Mouse (Mus musculus) testis, adult 2 months (tissue): Measurements from ENCODE around the gene Igsf11. TPM values are rescaled to one million over a fixed set of nuclear protein-coding genes. Genes with fewer than 3 reads are reported as not detected.
A peak's percentile ranks its signal among the peaks of the same experiment; 100 is the strongest.

Experiments used
- H3K27ac ChIP-seq: fragments of 200-500 bp; 2 replicates; pipeline ENCODE4 v1.5.1; 2012; ENCODE audit warnings: low read depth, low read length; ENCODE audit not compliant: control insufficient read depth, insufficient read depth
- H3K27me3 ChIP-seq: fragments of 200-500 bp; 2 replicates; pipeline ENCODE4 v1.6.1; 2012; ENCODE audit warnings: mild to moderate bottlenecking, low read length, moderate library complexity; ENCODE audit not compliant: control insufficient read depth, insufficient read depth
- H3K36me3 ChIP-seq: fragments of 200-500 bp; 2 replicates; pipeline ENCODE4 v1.6.1; 2012; ENCODE audit warnings: mild to moderate bottlenecking, low read length; ENCODE audit not compliant: control insufficient read depth, insufficient read depth
- H3K4me1 ChIP-seq: fragments of 200-500 bp; 2 replicates; pipeline ENCODE4 v1.6.1; 2012; ENCODE audit warnings: low read length; ENCODE audit not compliant: control insufficient read depth, insufficient read depth
- H3K4me3 ChIP-seq: fragments of 200-500 bp; 2 replicates; pipeline ENCODE4 v1.5.1; 2012; ENCODE audit warnings: low read depth, mild to moderate bottlenecking, low read length, moderate library complexity, mixed read lengths; ENCODE audit not compliant: control insufficient read depth
- CTCF ChIP-seq: fragments of 200-500 bp; IDR thresholded peaks from 2 replicates; pipeline ENCODE4 v1.5.1; 2012; ENCODE audit warnings: low read depth, mild to moderate bottlenecking, inconsistent platforms, low read length, moderate library complexity; ENCODE audit not compliant: control insufficient read depth, insufficient read depth, insufficient replicate concordance
- POLR2A ChIP-seq: fragments of 200-500 bp; IDR thresholded peaks from 2 replicates; pipeline ENCODE4 v1.6.1; 2012; ENCODE audit warnings: low read depth, mild to moderate bottlenecking, inconsistent platforms, low read length, moderate library complexity; ENCODE audit not compliant: control insufficient read depth
- polyA plus RNA-seq: library from polyadenylated mRNA; depleted of rRNA; stranded (reverse); fragments of >200 nt; gene quantifications from 2 replicates; pipeline ENCODE4 v1.2.3, GENCODE M21; 2012

Gene Igsf11
- polyA plus RNA-seq, 1 experiment = 95.5 TPM

DNA sequence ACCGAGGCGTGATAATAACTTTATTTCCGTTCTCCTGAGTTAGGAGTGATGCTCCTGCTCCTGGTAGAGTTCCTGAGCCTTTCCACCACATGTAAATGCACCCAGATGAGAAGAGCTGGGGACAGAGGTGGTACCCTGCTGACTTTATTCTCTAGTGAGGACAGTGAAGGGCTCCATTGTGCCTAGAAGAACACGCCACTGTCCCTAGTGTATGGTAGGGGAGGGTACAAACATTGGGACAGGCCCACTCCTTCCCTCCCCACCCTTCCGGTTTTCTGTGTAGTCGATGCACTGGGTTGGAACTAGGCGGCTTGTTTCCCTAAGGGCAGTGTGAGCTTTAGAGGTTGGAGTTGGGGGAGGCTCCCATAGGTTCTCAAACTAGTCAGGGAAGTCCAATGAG, 36.3 kb downstream of the Igsf11 start:
- no peaks in the 10 kb centered on the region for H3K27me3 ChIP-seq
- H3K36me3 ChIP-seq = no peaks in the 10 kb centered on the region
- peaks cover 8% of the 10 kb centered on the region for H3K4me1 ChIP-seq
- TF ChIP-seq POLR2A = no peak
- TF ChIP-seq CTCF = no peak
- H3K4me3 ChIP-seq = no peak overlapping the region
- H3K27ac ChIP-seq = no peak overlapping the region

DNA sequence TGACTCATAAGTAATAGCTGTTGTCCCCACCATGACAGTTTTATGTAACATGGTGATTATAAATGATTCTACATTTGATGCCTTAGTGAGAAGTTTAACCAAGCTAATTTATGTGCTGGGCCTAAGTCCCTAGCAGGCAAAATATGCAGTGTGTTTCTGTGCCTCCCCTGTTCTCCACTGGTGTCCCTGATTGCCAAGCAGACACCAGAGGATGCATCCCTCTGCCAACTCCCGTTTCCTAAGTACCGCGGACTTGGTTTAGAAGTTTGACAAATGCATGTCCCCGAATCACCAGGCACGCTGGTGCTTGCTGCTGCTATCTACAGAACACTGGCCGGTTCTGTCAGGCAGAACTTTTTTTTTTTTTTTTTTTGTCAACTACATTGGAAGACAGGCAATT, 39.0 kb downstream of the Igsf11 start:
- Histone ChIP-seq H3K36me3 (no peaks in the 10 kb centered on the region), H3K27ac (no peak overlapping the region), H3K4me3 (no peak overlapping the region), H3K27me3 (no peaks in the 10 kb centered on the region), H3K4me1 (peaks cover 8% of the 10 kb centered on the region)
- TF ChIP-seq CTCF = no peak
- no peak for TF ChIP-seq POLR2A

DNA sequence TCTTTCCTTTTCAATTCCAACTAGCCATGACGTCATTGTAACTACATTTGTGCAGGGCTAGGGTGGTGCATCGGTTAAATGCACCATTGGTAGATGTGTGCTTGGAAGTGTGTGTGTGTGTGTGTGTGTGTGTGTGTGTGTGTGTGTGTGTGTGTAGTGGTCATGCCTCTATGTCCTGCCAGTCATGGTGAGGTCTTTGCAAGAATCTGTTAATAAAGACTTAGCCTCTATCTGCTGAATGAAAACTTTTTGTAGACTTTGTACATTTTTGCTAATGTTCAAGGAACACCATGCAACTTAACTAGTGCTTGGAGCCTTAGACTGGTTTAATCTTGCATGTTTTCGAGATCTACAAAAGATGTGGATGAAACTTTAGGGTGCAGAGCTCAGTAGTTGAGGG, 48.3 kb downstream of the Igsf11 start:
- H3K4me1 ChIP-seq = no peaks in the 10 kb centered on the region; the same call in 1 of the 2 replicates
- no peaks in the 10 kb centered on the region for H3K27me3 ChIP-seq
- no peak overlapping the region for H3K27ac ChIP-seq
- no peak overlapping the region for H3K4me3 ChIP-seq
- no peak for TF ChIP-seq POLR2A
- TF ChIP-seq CTCF = no peak
- H3K36me3 ChIP-seq = no peaks in the 10 kb centered on the region

DNA sequence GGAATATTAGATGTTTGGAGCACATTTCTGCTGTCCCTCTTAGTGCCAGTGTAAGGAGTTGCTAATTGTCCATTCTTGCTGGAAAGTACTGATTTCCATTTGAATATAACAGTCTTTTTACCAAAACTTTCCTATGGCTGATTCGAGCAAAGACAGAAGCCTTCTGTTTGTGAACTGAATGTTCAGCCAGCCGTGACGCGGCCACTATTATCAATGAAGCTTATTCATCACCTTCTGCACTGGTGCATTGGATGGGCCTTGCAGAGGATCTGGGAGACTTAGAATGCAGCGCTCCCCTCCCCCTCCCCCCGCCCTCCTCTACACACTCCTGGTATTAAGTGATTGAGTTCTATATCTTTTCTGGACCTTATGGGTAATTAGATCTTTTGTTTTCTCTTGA, 48.8 kb downstream of the Igsf11 start:
- Histone ChIP-seq H3K27me3 (no peaks in the 10 kb centered on the region), H3K36me3 (no peaks in the 10 kb centered on the region), H3K4me1 (no peaks in the 10 kb centered on the region; the same call in 1 of the 2 replicates), H3K27ac (no peak overlapping the region), H3K4me3 (no peak overlapping the region)
- no peak for TF ChIP-seq CTCF

DNA sequence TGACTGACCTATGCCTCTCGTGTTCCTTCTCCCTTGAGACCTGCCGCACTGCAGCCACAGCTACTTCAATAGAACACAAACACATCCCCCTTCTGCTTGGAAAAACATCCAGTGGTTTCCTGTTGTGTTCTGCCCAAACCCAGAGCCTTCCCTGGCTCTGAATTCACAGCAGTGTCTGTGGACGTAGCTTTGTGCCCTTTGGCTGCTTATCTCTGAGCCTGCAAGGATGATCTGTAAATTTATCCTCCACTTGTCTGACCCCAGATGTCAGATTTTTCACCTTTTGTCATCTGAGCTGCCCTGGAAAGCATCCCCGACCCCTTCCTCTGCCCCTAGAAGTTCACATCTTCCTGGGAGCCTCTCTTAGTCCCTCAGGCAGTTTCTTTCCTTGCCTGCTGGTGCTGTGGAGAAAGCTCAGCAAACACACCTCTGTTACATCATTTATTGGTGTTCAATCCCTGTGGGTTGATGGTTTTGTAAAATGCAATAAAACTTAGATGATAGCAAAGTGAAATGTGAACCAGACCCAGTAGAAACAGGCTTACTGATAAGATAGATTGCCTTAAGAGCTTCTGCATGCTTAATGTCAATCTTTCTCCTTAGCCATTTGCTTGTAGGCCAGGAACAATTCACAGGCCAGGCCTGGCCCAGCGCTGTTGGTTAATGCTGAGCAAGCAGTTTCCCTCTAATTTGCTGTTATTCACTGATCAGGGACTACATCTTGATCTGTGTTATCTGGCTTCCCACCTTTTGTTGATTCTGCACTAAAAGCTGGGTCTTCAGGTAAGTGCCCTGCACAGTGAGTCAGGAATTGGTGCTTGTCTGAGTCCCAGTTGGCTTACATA, 51.5 kb downstream of the Igsf11 start:
- Histone ChIP-seq H3K27ac (no peak overlapping the region), H3K4me3 (no peak overlapping the region), H3K4me1 (no peaks in the 10 kb centered on the region; the same call in 1 of the 2 replicates), H3K27me3 (no peaks in the 10 kb centered on the region), H3K36me3 (no peaks in the 10 kb centered on the region)
- TF ChIP-seq CTCF = no peak
- no peak for TF ChIP-seq POLR2A

DNA sequence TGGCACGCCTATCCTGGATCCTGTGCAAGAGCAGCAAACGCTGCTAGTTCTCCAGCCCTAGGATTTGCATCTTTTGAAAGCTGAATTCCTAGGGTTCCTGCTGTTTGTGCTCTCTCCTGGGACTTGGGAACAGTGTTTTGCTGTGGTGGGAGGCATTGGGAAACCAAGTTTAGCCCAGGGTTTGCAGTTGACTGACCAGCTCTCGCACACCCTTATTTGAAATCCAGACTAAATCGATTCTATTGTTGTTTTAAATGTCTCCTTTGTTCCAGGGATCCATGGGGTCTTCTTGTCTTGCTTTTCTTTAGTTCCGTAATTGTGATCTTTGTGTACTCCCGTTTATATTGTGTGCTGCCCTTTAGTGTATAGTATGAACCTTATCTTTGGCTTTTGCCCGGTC, 52.6 kb downstream of the Igsf11 start:
- peak overlapping the region; percentile 30; the same call in 1 of the 2 replicates for H3K27ac ChIP-seq
- no peaks in the 10 kb centered on the region; the same call in 1 of the 2 replicates for H3K4me1 ChIP-seq
- H3K27me3 ChIP-seq = no peaks in the 10 kb centered on the region
- no peak overlapping the region for H3K4me3 ChIP-seq
- TF ChIP-seq CTCF (no peak), POLR2A (no peak)
- H3K36me3 ChIP-seq = no peaks in the 10 kb centered on the region

DNA sequence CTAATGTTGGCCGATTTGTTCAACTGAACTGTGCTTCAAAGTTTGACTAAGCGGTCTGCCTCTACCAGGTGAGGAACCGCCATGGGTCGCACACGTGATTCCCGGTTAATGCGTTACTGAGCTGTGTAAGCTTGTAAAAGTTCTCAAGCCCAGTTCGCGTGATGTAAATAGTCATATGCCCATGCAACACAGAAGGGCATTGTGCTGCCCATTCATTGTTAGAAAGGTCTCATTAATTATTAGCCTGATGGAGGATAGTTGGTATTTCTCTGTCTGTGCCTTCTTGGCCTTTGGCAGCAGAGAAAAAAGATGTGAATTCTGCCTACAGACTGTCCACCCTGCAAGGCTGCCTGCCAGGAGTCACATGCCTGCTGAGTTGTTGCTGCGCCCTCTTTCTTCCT, 53.1 kb downstream of the Igsf11 start:
- H3K4me1 ChIP-seq = no peaks in the 10 kb centered on the region; the same call in 1 of the 2 replicates
- no peaks in the 10 kb centered on the region for H3K27me3 ChIP-seq
- H3K36me3 ChIP-seq = no peaks in the 10 kb centered on the region
- TF ChIP-seq POLR2A (no peak), CTCF (no peak)
- H3K27ac ChIP-seq = peak overlapping the region; percentile 64
- no peak overlapping the region for H3K4me3 ChIP-seq
